ENCODE assay signal across 27 mouse cellular contexts in genomic region chr17:47539128-47539527, GRCm38 (mm10). TPM values are rescaled to one million over a fixed set of nuclear protein-coding genes. Genes with fewer than 3 reads are reported as not detected.
DNase-seq lines count a peak whose midpoint lies in the region; ATAC-seq and TF ChIP-seq lines count a peak whose summit lies in the region.
"Had no signal": no experiment of that assay in that cellular context is flagged by ENCODE, and none has a peak within 500 bp of the region (broad histone marks: within the 10 kb centered on the region; RNA-seq: fewer than 3 reads in every experiment).

No protein-coding gene starts in this region.

- TF ChIP-seq CTCF in liver, embryonic 14.5 days (IDR thresholded peaks at IDR 0.05; ENCODE audit: low read depth) = no peak

- H3K9ac ChIP-seq in liver, embryonic 13.5 days = peak overlapping the region; percentile 3; the same call in 1 of the 2 replicates
- no peak overlapping the region for H3K9ac ChIP-seq in liver, embryonic 11.5 days (ENCODE audit: low read depth, low read length)
- no peak overlapping the region for H3K9ac ChIP-seq in liver, embryonic 14.5 days (replicated peaks)
- H3K9ac ChIP-seq in liver, embryonic 16.5 days (ENCODE audit: low read depth, low read length) = peak overlapping the region; percentile 13; the same call in 1 of the 2 replicates
- H3K9ac ChIP-seq: embryonic facial prominence, embryonic 12.5 days; embryonic facial prominence, embryonic 15.5 days; forebrain, postnatal 0 days; heart, embryonic 13.5 days; hindbrain, embryonic 14.5 days had no signal

- H3K4me2 ChIP-seq in liver, embryonic 13.5 days = no peak overlapping the region
- no peak overlapping the region for H3K4me2 ChIP-seq in liver, embryonic 11.5 days
- H3K4me2 ChIP-seq in liver, embryonic 14.5 days (ENCODE audit: low read depth) = no peak overlapping the region
- H3K4me2 ChIP-seq in liver, embryonic 16.5 days (ENCODE audit: low read depth, low read length) = no peak overlapping the region
- H3K4me2 ChIP-seq: embryonic facial prominence, embryonic 12.5 days; embryonic facial prominence, embryonic 15.5 days; heart, embryonic 13.5 days; hindbrain, embryonic 14.5 days had no signal

- H3K27me3 ChIP-seq in liver, embryonic 13.5 days = no peaks in the 10 kb centered on the region
- no peaks in the 10 kb centered on the region for H3K27me3 ChIP-seq in liver, embryonic 11.5 days (replicated peaks; ENCODE audit: control insufficient read depth, insufficient read depth, low read length)
- no peaks in the 10 kb centered on the region for H3K27me3 ChIP-seq in liver, embryonic 14.5 days (ENCODE audit: control insufficient read depth, insufficient read depth, low read length)
- H3K27me3 ChIP-seq in liver, embryonic 16.5 days (ENCODE audit: control insufficient read depth, insufficient read depth, low read depth, low read length) = no peaks in the 10 kb centered on the region
- H3K27me3 ChIP-seq: CH12.LX; embryonic facial prominence, embryonic 12.5 days; embryonic facial prominence, embryonic 15.5 days; heart, embryonic 13.5 days; Patski had no signal

- peak overlapping the region; percentile 53 for H3K27ac ChIP-seq in liver, embryonic 13.5 days
- no peak overlapping the region for H3K27ac ChIP-seq in liver, embryonic 11.5 days (ENCODE audit: low read depth, low read length)
- H3K27ac ChIP-seq in liver, embryonic 14.5 days = 0 out of 2 replicates have a peak overlapping the region, but pooled peaks have one; percentile 1
- peak overlapping the region; percentile 70 for H3K27ac ChIP-seq in liver, embryonic 16.5 days (ENCODE audit: low read length)
- H3K27ac ChIP-seq: embryonic facial prominence, embryonic 12.5 days; embryonic facial prominence, embryonic 15.5 days; gastrocnemius, adult 2 months; heart, embryonic 13.5 days; hindbrain, embryonic 14.5 days; hindbrain, postnatal 0 days had no signal

- no peaks in the 10 kb centered on the region for H3K9me3 ChIP-seq in liver, embryonic 13.5 days (replicated peaks)
- H3K9me3 ChIP-seq in liver, embryonic 11.5 days (ENCODE audit: control insufficient read depth, low read length) = no peaks in the 10 kb centered on the region
- H3K9me3 ChIP-seq in liver, embryonic 14.5 days (ENCODE audit: control insufficient read depth, low read length) = no peaks in the 10 kb centered on the region
- H3K9me3 ChIP-seq in liver, embryonic 16.5 days (replicated peaks; ENCODE audit: control insufficient read depth, low read length) = no peaks in the 10 kb centered on the region
- H3K9me3 ChIP-seq: embryonic facial prominence, embryonic 12.5 days; embryonic facial prominence, embryonic 15.5 days; G1E; heart, embryonic 13.5 days had no signal

- WGBS in liver, embryonic 13.5 days (ENCODE audit: insufficient replicate concordance) = 87% methylated on average over 4 of the region's 4 CpGs
- 90% methylated on average over 4 of the region's 4 CpGs for WGBS in liver, embryonic 11.5 days
- 85% methylated on average over 4 of the region's 4 CpGs for WGBS in liver, embryonic 14.5 days (ENCODE audit: insufficient replicate concordance)
- 80% methylated on average over 4 of the region's 4 CpGs for WGBS in liver, embryonic 16.5 days (ENCODE audit: insufficient replicate concordance)

- H3K4me1 ChIP-seq in liver, embryonic 13.5 days (replicated peaks) = peaks cover 88% of the 10 kb centered on the region
- H3K4me1 ChIP-seq in liver, embryonic 11.5 days (replicated peaks; ENCODE audit: control insufficient read depth, insufficient read depth, low read length) = peaks cover 21% of the 10 kb centered on the region
- peaks cover 40 to 57% of the 10 kb centered on the region in 2 experiments for H3K4me1 ChIP-seq in liver, embryonic 14.5 days (replicated peaks; ENCODE audit: control insufficient read depth in 2 of 2, insufficient read depth in 2 of 2, low read length in 1 of 2)
- H3K4me1 ChIP-seq in liver, embryonic 16.5 days (ENCODE audit: control insufficient read depth, low read depth, low read length) = peaks cover 68% of the 10 kb centered on the region

- no peaks in the 10 kb centered on the region for H3K36me3 ChIP-seq in liver, embryonic 13.5 days
- no peaks in the 10 kb centered on the region for H3K36me3 ChIP-seq in liver, embryonic 11.5 days (ENCODE audit: control insufficient read depth, insufficient read depth, low read length)
- H3K36me3 ChIP-seq in liver, embryonic 14.5 days (replicated peaks; ENCODE audit: control insufficient read depth, insufficient read depth, low read depth) = no peaks in the 10 kb centered on the region
- no peaks in the 10 kb centered on the region for H3K36me3 ChIP-seq in liver, embryonic 16.5 days (ENCODE audit: control insufficient read depth, insufficient read depth)
- H3K36me3 ChIP-seq: embryonic facial prominence, embryonic 12.5 days; embryonic facial prominence, embryonic 15.5 days; heart, embryonic 13.5 days had no signal

- H3K4me3 ChIP-seq in liver, embryonic 13.5 days (replicated peaks) = no peak overlapping the region
- H3K4me3 ChIP-seq in liver, embryonic 11.5 days (ENCODE audit: low read depth, low read length) = no peak overlapping the region
- no peak overlapping the region for H3K4me3 ChIP-seq in liver, embryonic 14.5 days (ENCODE audit: insufficient read depth in 1 of 2, low read depth in 2 of 2, low read length in 2 of 2)
- no peak overlapping the region for H3K4me3 ChIP-seq in liver, embryonic 16.5 days (ENCODE audit: low read depth, low read length)
- H3K4me3 ChIP-seq: embryonic facial prominence, embryonic 12.5 days; embryonic facial prominence, embryonic 15.5 days; gastrocnemius, adult 2 months; heart, embryonic 13.5 days had no signal

- no peak for DNase-seq in liver, embryonic 13.5 days
- no peak for DNase-seq in liver, embryonic 11.5 days (ENCODE audit: low spot score)
- DNase-seq in liver, embryonic 14.5 days (ENCODE audit: low read depth in 3 of 3, low spot score in 3 of 3) = no peak
- no peak for DNase-seq in cerebellum, adult 9-10 months
- no peak for DNase-seq in right cerebral cortex, postnatal 36 days (ENCODE audit: low spot score in 2 of 2)
- DNase-seq: adrenal gland, postnatal 10 days; adrenal gland, postnatal 36 days; B cell, adult 2 months; cerebellum, adult 18-20 months; cerebellum, adult 9-11 months; cerebellum, postnatal 25 days; forebrain, postnatal 0 days; gastrocnemius, adult 2 months; gastrocnemius, postnatal 14 days; heart, adult 11 months; heart, postnatal 14 days; heart, postnatal 4 days had no signal

- ATAC-seq in liver, embryonic 13.5 days (ENCODE audit: low read depth) = no peak
- ATAC-seq in liver, embryonic 11.5 days (replicated peaks; ENCODE audit: low FRiP score) = no peak
- ATAC-seq in liver, embryonic 14.5 days (ENCODE audit: insufficient read depth) = no peak
- no peak for ATAC-seq in liver, embryonic 16.5 days (ENCODE audit: low read depth)
- ATAC-seq: forebrain, embryonic 14.5 days; forebrain, postnatal 0 days; hindbrain, postnatal 0 days; Patski had no signal

- no peak for TF ChIP-seq EP300 in liver, embryonic 14.5 days (IDR thresholded peaks at IDR 0.05; ENCODE audit: low read depth)

RNA-seq across cellular contexts. Expression of gene Ccnd3, which starts 34.3 kb away (rescaled TPM):
- polyA plus RNA-seq in liver, embryonic 13.5 days (2015; fragmentation: Nextera tagmentation; extraction: Ambion mirVana) = 387 and 400 TPM in 2 replicates
- 525 and 530 TPM in 2 replicates for polyA plus RNA-seq in liver, embryonic 11.5 days (2014; fragmentation: Nextera tagmentation; extraction: Ambion mirVana)
- polyA plus RNA-seq in liver, embryonic 14.5 days (2012; rRNA removed) = 195 and 227 TPM in 2 replicates
- 379 and 451 TPM in 2 replicates for polyA plus RNA-seq in liver, embryonic 14.5 days (2014; fragmentation: Nextera tagmentation; extraction: Ambion mirVana)
- polyA plus RNA-seq in liver, embryonic 16.5 days (2015; fragmentation: Nextera tagmentation; extraction: Ambion mirVana) = 300 and 331 TPM in 2 replicates

RNA-seq across cellular contexts. Expression of gene Taf8, which starts 37.0 kb away (rescaled TPM):
- polyA plus RNA-seq in liver, embryonic 13.5 days (2015; fragmentation: Nextera tagmentation; extraction: Ambion mirVana) = 14.4 and 14.5 TPM in 2 replicates
- polyA plus RNA-seq in liver, embryonic 11.5 days (2014; fragmentation: Nextera tagmentation; extraction: Ambion mirVana) = 20.7 and 21.3 TPM in 2 replicates
- polyA plus RNA-seq in liver, embryonic 14.5 days (2012; rRNA removed) = 13.8 and 15.5 TPM in 2 replicates
- 10.4 and 11.8 TPM in 2 replicates for polyA plus RNA-seq in liver, embryonic 14.5 days (2014; fragmentation: Nextera tagmentation; extraction: Ambion mirVana)
- polyA plus RNA-seq in liver, embryonic 16.5 days (2015; fragmentation: Nextera tagmentation; extraction: Ambion mirVana) = 14.2 and 14.3 TPM in 2 replicates

Comparison
In these comparisons a context has a peak if more than half of its experiments do, and no peak if none do; other contexts are left out.
1. H3K9ac ChIP-seq: peak in liver, embryonic 13.5 days (single experiment) and liver, embryonic 16.5 days (single experiment); none in liver, embryonic 11.5 days (single experiment) and liver, embryonic 14.5 days (single experiment).